Mouse (Mus musculus) lung, postnatal 25 days (tissue): ENCODE measurements at regions not wholly inside any gene's neighbourhood (a gene's known extent, or its start where the extent isn't known, plus 50 kb on each side); places are given as distances from the start of the nearest gene placed in this dataset.

Experiments used
- DNase-seq: peaks from one replicate; pipeline ENCODE4 v3.0.0; 2022; ENCODE audit warnings: low spot score

DNA sequence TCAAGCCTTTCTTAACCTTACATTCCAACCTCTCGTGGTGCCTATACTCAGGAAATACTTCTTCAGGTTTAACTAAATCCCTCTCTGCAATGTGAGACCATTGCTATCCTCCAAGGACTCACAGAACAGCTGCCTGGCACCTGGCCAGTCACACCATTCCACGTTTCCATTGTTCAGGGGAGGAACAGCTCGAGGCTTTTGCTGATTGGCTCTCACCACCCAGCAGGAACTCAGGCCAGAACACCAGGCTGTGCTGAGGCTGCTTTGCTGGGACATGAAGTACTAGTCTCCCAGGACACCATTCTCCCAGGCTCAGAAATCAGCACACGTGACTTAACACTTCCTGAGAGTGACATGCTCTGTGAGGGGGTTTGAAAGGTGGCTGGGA is 357.6 kb downstream of the Sorl1 start:
- DNase-seq, result peak; percentile 50

DNA sequence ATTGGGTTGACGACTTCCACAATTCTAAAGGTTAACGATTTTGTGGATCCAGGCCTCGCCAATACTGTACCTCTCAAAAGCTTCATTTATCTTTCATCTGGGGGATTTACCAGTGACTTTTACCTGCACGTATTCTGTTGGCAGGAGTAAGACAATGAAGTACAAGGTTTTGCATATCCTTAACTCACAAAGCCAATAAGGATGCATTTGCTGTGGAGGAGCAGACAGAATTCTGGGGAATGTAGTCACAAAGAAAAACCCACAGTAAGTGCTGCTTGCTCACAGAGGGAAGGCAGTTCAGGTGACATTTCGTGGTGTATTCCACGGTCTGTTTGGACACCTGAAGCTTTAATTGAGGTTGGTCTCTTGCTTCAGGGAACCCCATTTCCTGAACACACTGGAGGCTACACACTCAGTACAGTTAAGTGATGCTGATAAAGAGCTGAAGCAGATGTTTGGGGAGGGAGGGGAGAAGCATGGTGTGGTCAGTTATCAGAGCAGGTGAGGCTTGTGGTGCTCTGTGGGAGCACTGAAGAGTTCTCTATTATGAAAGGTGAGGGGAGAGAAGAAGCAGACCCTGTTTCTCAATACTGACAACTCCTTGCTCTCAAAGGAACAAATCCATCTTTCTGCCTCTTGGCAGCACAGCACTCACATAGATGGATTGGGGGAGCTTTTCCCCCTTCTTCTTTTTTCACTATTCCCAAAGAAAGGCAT is 358.1 kb downstream of the Sorl1 start:
- DNase-seq, result no peak

DNA sequence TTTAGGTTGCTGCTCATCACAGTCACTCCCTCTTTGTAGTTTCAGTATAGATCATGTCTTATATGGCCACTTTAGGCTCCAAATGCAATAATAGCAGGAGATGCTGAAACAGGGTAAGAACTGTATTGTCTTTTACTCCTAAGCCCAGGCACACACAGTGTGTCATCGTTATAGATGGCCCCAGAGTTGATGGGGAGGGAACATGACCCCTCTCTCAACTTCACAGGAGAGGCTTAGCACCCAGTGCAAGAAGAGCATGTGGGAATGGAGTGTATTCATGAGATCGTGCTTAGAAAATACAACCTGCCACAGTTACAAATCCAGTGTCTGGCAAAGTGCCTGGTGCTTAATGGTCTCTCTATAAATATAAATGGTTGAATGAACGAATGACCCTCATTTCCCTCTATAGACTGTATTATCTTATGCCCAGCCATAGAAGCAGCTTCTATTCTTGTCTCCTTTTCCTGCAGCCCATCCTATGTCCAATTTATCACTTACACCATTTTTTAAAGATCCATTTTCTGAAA is 363.0 kb downstream of the Sorl1 start:
- no peak for DNase-seq

DNA sequence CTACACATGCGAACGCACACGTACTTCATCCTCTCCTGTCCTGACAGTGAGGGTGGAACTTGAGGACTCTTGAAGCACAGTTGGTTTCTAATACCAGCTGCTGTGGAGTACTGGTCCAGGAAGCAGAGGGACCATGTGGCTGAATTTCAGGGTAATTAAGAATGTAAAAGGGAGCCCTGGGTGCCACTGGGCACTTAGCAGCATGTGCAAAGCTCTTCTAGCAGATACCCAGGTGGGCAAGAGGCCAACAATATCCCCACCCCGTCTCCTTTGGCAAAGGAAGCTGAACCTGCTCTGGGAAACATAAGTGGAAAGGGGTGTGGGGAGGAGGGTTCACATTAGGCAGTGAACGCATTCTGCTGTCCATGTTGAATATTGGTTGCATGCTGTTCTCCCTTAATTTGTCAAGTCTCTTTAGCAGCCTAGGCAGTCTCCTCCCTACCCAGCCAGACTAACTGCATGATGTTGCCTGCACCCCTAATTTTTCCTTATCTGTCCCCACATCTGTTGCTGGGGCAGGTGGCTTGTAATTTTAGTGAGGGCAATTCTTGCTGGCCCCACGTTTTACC is 369.6 kb downstream of the Sorl1 start:
- DNase-seq, result no peak

DNA sequence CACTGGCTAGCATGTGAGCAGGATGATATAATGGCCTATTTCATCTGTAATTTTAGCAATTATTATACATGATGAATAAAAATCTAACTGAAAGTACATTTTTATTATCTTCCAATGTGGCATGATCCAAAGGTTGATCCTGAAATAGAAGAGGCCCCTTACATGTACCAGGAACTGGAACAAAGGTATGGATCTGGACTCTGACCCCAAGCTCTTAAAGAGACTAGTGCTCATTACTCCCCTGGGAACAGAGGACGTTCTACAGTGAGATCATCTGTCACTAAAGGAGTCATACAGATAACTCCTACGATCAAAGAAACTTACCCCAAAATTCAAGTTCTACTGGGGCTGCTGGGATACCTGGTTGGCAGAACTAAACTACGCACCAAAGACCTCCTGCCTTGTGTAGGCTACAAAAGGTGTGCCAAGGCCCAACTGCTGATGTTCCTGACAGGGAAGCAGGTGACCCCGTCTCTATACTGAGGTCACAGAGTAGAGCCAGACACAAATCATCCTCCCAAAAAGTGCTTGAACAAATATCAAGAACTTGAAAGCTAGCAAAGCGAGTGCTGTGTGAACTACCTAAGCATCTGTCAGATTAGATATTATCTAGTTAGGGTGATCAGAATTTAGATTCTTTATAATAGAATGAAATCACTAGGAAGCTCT is 378.0 kb downstream of the Sorl1 start:
- DNase-seq, result no peak

DNA sequence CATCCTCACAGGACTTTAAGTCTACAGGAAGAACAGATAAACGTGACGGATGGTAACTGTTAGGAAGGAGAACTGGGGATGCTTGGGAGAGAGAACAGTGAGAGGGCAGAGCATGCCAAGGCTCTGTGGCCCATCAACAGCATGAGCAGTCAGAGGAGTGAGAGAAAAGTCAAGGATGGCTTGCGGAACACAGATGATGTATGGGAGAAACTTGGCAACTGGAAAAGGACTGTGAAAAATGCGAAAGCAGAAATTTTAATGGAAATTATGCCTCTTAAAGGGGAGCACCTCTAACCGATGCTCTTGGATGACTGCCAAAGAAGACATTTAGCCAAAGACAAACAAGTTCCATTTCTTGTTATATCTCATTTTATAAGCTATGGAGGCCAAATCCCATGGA is 382.6 kb downstream of the Sorl1 start:
- DNase-seq, result no peak

DNA sequence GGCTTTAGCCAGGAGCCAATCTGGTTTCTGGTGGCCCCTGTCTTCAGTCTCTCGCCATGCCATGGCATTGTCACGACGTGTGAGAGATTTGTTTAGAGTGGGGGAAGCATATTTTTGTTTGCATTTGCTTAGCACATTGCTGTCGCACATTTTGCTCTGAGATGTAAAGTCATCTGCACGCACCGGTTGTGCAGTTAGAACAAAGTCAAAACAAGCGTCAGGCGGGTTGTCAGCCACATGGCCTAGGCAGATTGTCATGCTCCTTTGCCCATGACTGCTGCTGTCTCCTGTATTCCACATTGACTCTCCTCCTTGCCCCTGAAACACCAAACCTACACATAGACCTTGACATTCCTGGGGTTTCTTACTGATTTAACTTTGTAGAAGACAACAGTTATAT is 383.6 kb downstream of the Sorl1 start:
- no peak for DNase-seq

DNA sequence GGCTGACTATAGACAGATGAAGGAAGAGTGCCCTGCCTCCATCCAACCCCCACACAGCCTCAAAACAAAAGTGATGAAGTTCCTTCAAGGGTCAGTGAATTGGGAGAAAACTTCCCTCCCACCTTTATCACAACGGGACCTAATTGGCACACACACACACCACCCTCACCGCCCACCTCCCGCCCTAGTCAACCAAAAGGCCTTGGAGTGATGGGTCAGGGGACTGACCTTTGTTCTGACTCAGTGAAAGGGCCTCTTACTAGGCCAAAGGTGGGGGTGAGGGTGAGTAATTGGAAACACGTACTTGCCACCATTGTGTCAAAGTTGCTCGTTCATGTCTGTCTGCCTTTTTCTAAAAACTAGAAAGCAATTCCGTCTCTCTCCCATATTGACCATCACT is 386.4 kb downstream of the Sorl1 start:
- DNase-seq, result no peak

DNA sequence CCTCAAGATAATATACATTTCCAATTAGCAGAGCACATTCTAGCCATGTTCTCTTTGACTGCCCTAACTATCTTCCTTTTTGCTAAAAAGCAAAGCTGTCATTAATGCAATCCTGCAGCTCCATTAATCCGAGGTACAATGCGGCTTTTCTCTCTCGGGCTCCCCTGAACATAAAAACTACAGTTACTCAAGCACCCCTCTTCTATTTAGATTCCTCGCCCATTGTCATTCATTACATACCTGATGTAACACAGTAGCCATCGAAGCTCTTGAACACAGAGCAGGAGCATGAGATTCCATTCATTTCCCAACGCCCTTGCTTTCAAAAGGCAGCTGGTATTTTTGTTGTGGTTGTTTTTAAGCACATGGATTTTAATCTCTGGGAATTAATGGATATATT is 387.2 kb downstream of the Sorl1 start:
- peak; percentile 9 for DNase-seq

DNA sequence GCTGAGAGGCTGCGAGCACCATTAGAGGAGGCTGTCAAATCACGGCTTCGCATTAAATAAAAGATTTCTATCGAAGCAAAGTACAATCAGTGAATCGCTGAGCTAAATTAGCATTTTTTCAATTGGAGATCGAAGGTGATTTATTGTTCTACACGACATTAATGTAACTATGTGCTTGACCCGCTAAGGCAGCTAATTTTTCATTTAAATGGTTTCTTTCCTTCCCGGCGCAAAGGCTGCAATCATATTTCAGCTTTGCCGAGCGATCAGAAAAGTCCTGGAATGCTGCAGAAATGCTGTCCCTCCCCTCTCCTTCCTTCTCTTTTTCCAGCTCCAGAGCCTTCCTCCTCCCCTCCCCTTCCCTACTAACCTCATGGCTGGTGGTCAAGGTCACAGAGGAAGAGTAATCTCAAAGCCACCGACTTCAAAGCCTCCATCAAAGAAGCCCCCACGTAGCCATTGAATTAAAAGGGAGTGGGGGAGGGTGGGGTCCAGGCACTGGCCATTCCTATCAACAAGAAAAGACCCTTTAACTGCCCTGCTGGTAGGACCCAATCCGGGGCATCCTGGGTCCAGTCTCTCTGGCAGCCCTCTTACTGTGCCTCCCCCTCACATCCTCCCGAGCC is 387.8 kb downstream of the Sorl1 start:
- DNase-seq, result no peak

DNA sequence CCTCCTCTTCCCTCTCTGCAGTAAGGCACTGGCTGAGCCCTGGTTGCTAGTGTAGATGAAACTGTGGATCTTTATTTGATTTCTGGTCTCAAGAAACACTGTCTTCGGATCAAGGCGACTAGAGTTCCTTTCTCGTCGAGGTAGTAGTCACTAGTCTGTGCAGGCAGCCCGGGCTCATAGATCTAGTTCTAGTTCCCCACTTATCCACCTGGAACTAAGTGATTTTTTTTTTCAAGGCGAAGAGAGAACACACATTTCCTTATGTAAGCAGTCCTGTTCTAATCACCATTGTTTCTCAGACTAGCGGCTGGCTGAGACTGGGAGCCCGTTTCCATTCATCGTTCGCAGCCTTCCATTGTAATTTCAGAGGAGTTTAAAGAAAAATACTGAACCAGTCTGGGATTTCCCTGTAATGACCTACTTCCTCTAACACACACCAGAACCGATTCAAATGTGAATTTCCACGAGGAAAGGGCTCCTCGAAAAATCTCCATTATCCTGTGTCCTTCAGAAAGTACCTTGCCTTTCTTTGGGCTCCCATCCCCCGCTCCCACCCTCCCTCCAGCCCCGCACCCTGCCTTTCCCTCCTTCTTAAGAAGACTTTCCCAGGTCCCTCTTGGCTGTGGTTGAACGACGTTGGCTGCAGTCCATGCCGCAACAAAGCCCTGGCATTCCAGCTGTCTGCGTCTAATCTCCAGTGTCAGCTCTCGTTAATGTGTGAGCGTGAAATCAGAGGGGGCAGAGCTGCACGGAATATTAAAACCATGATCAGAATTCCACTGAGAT is 388.5 kb downstream of the Sorl1 start:
- peak; percentile 20 for DNase-seq

DNA sequence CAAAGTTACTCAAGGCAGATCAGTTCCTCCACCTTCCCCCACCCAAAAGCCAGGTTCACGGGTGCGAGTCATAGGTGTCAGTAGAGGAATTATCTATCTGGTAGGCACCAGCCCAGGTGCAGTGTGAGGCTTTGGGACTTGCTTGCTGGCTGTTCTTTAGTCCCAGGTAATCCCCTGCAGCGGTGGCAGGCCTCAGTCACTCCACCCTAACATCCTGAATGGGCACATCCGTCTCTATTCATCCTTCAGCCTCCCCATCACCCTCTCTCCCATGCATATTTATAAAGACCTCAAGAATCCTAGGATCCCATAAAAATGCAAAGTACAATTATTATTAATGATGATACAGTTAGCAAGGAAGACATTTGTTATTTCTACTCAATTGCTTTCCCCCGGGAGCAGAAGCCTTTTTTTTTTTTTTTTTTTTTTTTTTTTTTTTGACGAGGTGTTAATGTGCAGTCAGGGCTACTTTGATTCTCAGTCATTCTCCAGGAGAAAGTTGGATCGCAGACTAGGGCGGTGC is 389.1 kb downstream of the Sorl1 start:
- no peak for DNase-seq

DNA sequence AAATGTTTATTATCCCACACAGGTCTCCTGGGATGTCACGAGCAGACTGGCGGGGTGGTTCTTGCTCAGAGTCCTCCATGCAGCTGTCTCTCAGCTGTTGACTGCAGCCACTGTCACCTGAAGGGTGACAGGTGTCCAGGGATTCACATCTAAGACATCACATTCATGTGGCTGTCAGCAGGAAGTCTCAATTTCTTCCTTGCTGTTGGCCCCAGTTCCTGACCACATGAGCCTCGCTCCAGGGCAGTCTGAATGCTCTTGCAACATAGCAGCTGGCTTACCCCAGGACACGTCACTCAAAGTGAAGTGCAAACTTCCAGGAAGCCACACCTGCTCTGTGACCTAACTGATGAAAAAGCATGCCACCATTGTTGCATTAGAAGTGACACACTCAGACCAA is 402.5 kb downstream of the Sorl1 start:
- DNase-seq, result no peak

DNA sequence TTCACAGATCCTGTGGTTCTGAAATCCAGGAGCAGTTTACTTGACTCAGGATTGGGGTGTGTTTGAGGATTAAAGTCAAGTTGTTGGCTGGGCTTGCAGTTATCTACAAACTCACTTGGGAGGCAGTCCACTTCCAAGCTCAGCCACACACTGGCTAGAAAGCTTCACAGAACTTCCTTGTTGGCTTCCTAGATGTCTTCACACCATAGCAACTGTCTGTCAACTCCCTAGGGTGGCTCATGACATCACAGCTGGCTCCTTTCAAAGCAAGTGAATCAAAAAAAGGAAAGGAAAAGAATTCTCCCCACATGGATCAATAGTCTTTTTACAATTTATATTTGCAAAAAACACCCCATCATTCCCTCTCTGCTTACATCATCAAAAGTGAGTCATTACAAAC is 408.9 kb downstream of the Sorl1 start:
- no peak for DNase-seq

DNA sequence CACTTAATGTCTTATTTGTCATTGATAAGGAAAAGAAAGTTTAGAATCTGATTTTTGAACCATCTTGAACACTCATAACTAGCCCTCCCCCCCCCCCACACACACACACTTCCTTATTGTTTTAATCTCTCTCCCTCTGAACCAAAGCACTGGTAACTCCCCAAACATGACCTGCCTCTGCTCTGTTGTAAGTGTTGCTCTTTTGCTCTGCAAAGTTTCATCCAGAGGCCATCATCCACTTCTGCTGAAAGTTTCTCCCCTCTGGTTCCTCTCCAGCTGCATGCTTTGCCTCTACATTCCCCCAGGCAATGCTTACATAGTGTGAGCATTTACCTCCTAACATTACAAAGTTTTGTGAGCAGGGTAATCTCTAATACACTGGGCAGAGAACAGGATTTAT is 418.1 kb downstream of the Sorl1 start:
- DNase-seq, result no peak

DNA sequence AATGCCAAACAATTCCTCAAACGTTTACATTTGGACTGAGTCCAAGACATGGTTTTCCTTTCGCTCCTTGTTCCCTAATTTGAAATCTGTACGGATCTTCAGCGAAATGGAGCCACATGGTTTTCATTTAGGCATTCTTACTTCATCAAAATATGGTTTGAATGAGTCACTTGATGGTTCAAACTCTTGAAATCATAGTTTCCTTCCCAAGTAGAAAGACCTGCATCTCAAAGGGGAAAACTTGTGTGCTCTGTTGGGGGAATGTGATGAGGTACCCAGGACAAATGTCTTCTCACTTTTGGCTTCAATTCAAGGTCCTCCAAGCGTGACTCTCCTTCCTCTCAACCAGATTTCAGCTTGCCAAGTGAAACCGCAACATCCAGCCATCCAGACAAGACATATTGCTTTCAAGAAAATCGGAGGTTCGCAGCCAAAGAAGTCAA is 418.6 kb downstream of the Sorl1 start:
- DNase-seq, result peak; percentile 11

DNA sequence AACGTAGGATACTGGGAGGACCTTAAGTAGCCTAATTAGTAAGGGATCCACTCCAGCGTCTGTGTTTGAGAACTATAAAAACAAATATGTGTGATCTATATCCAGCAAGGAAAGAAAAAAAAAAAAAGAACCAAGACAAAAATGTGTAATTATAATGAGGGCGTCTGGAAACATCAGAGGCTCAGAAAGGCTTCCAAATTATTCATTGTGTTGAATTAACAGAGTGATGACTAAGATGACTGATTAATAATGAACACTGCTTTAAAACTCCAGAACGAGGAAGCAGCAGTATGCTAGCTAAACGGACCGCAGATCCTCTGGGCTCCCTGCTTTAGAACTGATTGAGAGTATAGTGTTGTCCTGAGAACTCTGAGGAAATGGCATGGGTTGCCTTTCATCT is 421.0 kb downstream of the Sorl1 start:
- no peak for DNase-seq

DNA sequence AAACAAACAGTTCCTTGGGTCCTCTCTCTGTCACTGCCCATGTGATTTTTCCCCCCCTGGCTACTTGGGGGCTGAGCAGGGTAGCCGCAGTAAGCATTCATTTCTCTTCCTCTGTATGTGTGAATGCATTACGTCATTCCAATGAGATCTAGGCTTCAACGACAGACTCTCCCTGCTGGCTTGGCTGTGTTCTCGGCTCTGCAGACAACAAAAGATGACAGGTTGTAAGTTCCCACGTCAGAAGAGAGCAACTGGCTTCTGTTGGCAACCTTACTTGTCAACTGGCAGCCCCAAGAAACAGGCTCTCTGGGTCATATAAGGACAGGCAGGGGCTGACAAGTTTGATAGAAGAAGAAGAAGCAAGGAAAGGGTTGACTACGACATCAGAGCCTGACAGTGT is 423.4 kb downstream of the Sorl1 start:
- no peak for DNase-seq

DNA sequence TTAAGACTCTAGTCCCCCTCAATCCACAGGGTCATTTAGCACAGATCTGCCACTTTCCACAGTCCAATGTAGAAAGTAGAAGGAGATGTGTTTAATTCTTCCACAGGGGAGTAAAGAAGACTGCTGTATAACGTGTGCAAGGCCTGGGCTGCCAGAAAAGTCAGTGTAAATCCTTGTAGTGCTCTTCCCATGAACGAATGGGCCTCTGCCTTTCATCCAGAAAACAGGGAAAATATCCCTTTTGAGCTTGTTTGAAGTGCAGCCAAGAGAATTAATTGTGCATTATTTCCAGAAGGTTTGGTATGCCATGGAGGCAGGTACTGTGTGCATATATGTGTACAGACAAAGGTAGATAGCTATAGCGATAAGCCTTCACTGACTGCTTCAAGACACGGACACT is 425.1 kb downstream of the Sorl1 start:
- no peak for DNase-seq

DNA sequence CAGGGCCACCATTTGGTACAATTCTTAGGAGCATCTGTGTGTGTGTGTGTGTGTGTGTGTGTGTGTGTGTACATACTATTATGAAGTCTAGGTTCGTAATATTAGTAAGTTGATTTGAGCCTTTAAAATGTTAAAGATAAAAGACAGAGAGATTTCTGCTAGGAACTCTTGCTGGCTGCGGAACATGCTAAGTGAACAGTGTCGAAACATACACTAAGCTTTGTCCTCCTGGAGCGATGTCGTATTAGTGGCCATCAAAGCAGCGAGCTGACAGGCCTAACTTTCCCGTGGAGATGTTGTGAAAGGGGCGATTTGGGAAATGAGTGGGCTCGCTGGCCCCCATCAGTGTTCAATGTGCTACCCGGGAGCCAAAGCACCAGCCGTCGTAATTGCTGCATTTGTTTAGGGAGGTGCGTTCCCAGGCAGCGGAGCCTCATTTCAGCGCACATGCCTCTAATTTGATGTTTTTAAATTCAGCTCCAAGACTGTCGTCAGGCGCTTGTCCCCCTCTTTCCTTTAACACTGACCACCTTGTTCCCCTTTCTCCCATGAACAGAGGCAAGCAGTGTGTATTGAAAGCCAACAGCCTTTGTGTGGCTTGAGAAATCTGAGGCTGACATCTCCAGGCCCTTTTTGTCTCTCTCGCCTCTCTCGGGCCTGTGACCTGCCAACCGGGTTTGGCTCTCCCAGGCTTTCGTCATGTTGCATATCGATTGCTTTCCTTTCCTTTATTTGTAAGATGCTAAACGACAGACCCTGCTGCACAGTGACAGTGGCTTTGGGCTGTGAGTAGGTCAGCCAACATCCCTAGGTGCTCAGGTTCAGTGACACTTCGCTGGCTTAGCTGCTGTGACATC is 426.3 kb downstream of the Sorl1 start:
- peak; percentile 36 for DNase-seq

DNA sequence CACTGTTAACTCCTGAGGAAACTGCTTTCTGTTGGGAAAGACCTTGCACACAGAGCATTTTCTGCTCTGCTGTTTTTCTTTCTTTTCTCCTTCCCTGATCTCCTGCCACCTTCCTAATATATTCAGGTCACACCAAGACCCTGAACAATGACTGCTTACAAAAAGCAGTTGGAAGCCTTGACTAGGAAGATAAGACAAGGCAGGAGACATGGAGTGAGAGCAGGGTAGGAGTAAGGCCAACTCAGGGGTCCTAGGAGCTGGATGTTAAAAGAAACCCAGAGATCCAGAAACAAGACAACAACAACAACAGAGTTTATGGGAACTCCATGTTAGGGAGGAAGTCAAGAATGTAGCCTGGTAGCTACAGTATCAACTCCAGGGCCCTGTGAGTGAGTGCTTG is 426.9 kb downstream of the Sorl1 start:
- no peak for DNase-seq
